Mouse (Mus musculus): ENCODE data around the gene Myl6b.
A peak's percentile ranks its signal among the peaks of the same experiment; 100 is the strongest.

Gene Myl6b

DNA sequence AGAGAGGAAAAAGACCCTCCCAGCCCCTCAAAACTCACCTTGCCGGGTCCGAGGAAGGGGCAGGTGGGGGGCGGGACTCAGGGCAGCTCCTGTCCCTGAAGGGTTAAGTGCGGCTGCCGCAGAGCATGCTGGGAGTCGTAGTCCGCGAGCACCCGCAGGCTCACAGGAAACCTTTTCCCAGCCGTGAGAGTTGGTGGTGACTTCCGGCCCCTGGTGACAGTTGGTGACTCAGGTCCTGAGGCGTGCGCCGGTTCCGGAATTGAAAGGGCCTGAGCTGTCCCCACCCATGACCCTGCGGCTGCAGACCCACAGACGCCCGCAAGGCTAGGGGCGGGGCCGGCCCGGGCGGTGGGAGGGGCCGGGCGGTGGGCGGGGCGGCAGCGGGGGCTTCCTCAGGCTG is at the start of gene Myl6b:
Gene Myl6b, minus strand, starts transcription at position 96 of the 400 bp plus-strand sequence.
- peak; percentile 97 for DNase-seq (ENCODE audit: low spot score in 2 of 2)

DNA sequence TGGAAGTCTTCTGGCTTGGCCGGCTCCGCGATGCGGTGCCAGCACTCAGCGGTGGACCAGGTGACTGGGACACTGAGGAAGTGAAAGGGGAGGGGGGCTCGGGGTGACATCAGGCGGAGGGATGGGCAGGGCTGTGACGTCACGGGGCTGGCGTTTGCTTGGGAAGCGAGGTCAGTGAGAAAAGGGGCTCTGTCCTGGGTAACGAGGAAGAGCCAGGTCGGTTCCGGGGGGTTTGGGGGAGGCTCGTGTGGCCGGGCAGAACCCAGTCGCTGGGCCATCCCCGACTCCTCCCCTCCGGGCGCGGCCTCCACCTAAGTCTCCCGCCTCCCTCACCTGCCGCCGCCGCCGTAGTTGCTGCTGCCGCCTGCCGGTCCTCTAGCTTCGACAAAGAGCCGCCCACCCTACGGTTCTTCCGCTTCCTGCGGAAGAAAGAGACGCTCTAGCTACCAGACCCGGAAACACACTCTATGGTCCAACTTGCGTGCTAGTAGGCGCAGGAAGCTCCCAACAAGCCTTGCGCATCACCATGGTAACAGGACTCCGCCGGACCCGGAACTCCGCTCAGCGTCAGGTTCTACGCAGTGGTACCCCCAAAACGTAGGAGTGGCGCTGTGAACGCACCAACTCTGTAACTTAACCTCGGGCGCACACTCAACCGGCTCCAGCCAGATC is 49.0 kb upstream of the Myl6b start, which contains the start of gene Zc3h10:
Gene Zc3h10, minus strand, starts transcription at position 414 of the 672 bp plus-strand sequence.
- peak; percentile 96 to 98 for DNase-seq (ENCODE audit: low spot score in 2 of 2)

DNA sequence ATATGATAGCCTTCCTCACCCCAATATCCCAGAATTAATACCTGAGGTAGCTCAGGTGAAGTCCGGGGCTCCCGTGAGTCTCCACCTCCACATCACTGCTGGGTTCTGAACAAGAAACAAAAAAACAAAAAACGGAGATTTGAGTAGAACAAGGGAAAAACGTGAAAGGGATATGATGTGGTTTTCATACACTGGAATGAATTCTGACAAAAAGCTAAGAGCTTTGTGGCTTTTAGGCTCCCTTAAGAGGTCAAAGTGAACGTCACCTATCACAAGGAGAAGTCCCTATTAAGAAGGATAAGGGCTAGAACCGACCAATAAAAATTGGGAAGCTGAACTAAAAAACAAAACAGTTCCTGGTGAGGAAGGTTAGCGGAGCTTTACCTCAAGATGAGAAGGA is 48.3 kb upstream of the Myl6b start:
- no peak for DNase-seq (ENCODE audit: low spot score in 2 of 2)

DNA sequence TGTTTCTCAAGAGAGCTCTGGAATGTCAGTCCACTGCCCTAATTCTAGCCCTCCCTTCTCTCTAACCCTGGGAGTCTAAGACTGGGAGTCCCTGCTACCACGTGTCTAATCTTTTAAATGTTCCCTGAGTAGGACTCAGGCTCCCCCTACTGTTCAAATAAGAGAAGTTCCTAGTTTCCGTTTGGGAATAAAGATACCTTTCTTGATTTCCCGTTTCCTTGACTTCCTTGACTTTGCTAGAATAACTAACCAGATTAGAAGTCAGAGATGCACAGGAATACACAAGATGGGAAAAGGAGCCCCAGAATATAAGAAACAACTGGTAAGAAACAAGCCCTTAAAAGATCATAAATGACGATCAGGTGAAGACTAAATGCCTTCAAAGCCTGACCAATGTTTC is 47.9 kb upstream of the Myl6b start:
- DNase-seq (ENCODE audit: low spot score in 2 of 2) = no peak

DNA sequence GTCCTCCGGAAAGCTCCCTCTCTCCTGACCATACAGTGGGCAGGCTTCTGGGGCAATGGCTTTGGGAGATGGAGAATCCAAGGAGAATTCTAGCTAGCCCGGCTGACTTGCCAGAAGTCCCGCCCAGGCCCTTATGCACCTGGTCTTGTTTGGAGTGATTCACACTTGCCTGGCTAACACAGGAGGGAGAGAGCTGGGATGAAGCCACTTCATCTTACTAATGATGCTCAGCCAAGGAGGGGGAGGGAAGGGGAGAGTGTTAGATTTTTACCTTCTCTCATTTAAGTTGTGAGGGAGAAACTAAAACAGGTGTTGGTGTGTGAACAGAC is 47.0 kb upstream of the Myl6b start:
- no peak for DNase-seq (ENCODE audit: low spot score in 2 of 2)

DNA sequence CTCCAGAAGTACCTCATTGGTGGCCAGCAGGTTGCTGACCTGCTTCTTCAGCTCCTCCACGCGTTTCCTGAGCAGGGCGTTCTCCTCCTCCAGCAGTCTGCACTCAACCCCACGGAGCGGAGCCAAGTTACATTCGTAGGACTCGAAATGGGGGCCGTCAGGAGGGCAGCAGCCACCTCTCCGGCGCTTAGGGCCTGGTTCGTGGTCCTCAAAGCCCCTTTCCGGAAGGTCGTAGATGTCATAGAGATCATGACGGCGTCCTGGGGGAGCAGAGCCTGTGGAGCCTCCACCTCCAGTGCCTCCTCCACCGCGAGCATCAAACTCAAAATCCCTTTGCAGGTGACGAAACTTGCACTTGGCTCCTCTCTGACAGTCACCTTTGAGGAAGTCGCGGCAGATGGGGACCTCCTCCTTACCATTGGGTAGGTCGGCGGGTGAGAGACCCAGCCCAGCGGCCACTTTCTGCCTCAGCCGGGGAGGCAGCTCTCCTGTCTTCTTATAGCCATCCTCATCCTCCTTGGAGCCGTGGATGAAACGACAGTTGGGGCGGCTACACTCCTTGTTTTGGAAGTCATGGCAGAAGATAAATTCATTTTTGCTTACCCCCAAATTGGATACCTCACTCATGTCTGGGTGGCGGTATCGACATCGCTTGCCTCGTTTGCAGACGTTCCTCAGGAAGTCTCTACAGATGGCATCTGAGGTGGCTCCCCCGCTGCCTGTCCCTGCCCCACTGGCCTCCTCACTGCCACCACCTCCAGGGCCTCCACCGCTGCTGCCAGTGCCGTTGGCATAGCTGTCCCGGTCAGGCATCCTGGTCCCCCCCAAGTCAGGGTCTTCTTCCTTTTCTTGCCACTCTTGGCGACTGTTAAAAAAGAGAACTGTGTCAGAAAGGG is 46.4 kb upstream of the Myl6b start:
- DNase-seq (ENCODE audit: low spot score in 2 of 2) = peak in 1 of 2 experiments; percentile 43

DNA sequence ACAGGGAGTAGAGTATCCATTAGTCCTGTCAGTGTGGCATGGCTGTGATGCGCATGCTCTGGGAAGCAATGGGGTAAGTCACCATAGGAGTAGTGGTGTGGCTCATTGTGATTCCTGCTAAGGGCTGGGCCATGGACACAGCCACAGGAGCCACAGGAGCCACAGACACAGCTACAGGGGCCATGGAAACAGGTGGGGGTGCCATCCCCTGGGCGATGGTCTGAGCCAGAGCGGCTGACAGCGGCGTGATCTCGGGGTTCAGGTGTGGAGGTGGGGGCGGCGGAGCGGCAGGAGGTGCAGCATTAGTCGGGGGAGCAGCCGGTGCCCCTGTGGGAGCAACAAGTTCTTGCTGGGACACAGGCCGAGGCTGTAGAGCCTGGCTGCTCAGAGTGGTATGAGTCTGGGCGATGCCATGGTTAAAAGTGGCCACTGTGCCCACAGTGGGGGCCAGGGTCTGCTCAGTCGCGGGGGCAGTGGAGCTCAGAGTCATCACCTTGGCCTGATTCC is 45.7 kb upstream of the Myl6b start:
- no peak for DNase-seq (ENCODE audit: low spot score in 2 of 2)

DNA sequence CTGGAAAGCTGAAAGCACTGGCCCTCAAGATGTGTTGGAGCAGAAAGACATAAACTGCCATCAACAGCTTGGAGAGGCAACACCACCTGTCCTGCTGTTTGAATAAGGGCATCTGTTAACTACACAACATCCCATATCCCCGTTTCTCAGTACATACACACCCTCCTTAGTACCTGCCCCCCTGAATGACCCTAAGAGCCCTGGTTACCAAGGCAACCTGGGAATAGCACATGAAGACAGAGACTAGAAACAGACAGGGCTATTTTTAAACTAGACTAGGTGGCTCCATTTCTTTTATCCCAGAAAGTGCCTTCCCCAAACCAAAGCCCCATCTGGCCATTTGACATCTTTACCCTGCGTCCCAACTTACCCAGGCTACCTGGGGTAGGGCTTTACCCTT is 44.6 kb upstream of the Myl6b start:
- peak in 1 of 2 experiments; percentile 54 for DNase-seq (ENCODE audit: low spot score in 2 of 2)

DNA sequence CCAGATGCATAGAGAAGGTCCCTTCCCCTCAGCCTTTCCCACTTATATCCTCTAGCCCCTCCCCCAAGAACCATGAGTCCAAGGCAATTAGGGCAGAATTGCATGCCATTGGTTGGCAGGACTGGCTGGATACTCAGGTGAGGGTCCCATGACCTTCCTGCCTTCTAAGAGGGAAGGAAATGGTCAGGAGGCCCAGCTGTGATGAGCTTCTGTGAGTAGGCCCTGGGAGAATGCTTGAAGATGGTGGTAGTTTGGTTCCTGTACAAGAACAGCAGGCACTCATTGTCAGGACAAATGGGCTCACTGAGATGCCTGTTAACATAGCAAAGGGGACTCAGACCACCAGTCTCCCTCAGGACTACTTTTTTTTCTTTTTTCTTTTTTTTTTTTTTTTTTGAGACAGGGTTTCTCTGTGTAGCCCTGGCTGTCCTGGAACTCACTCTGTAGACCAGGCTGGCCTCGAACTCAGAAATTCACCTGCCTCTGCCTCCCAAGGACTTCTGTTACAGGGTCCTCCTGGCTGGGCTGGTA is 39.9 kb upstream of the Myl6b start:
- DNase-seq (ENCODE audit: low spot score in 2 of 2) = no peak

DNA sequence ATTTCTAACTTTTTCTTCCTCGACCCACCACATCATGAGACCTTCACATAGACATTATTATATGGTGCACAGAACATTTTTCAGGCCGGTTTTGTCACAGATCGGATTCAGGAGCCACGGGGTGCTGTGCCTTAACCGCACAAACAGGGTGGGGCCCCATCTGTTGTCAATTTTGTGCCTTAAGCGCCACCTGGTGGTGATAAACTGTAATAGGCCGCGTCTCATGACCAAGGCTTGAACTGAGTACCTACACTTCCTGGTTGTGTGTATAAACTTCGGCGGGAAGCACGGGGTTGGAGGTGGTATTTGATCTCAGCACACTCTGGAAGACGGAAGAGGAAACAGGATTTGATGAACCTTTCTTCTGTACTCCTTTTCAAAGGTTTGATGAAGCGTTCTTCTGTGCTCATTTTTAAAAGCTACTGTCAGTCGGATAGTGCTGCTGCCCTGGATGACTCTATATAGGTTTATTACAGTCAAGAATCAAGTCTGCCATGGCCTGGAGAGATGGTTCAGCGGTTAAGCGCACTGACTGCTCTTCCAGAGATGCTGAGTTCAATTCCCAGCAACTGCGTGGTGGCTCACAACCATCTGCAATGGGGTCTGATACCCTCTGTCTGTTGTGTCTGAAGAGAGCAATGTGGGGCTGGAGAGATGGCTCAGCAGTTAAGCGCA is 37.9 kb upstream of the Myl6b start:
- peak; percentile 90 to 91 for DNase-seq (ENCODE audit: low spot score in 2 of 2)

DNA sequence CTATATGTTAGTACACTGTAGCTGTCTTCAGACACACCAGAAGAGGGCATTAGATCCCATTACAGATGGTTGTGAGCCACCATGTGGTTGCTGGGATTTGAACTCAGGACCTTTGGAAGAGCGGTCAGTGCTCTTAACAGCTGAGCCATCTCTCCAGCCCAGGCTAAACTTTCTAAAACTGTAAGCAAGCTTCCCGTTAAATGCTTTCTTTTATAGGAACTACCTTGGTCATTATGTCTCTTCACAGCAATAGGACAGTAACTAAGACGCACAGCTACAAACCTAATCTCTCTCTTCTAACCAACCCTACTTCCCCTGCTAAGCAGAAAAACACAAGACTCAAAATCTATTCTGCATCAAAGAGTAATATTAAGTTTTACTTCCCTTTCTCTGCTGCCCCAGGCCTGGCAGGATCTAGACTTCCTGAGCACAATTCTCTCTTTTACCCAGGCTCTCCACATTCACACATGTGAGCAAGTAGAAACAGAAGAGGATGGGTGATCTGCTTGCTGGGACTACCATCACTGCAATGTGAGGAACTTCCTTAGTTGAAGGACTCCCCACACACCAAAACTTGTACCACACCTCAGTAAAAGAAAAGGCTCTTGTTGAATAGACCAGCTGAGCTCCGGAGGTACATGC is 37.3 kb upstream of the Myl6b start:
- DNase-seq (ENCODE audit: low spot score in 2 of 2) = no peak

DNA sequence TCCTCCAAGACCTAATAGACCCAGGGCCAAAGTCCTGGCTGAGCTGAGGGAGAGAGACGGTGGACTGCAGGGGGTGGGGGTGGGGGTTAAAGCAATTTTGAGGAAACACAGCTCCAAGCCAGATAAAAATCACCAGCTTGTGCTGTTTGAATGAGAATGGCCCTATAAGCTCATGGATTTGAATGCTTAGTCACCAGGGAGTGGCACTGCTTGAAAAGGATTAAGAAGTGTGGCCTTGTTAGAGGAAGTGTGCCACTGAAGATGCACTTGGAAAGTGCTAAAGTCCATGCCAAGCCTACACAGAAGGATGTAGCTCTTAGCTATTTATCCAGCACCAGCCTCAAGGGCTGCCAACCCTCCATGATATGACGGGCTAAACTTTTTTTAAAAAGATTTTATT is 36.7 kb upstream of the Myl6b start:
- no peak for DNase-seq (ENCODE audit: low spot score in 2 of 2)

DNA sequence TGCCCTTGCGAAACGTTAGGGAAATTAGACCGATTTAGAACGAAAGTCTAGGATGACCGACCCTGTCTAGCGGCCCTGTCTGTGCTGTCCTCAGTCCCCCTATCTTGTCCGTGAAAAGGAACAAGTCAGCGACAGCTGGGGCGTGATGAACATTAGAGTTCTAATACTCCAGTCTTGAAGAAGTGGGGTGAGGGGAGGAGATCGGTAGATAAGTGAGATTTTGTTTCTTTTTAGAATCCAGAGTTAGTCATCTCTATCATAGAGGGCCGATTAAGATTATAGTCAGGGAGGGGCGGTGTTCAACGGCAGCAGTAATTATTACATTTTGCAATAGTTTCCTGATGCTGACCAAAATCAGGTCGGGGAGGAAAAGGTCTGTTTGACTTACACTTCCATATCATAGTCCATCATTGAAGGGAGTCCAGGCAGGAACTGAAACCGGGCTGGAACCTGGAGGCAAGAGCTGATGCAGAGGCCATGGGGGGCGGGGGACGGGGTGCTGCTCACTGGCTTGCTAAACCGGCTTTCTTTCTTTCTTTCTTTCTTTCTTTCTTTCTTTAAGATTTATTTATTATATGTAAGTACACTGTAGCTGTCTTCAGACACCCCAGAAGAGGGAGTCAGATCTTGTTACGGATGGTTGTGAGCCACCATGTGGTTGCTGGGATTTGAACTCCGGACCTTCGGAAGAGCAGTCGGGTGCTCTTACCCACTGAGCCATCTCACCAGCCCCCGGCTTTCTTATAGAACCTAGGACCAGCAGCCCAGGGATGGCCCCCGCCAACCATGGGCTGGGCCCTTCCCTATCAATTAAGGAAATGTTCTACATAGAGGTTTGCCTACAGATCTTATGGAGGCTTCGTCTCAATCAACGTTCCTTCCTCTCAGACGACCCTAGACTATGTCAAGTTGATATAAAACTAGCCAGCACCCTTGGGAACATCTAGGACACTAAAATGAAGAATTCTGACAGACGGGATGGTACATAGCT is 28.2 kb upstream of the Myl6b start:
- no peak for DNase-seq (ENCODE audit: low spot score in 2 of 2)

DNA sequence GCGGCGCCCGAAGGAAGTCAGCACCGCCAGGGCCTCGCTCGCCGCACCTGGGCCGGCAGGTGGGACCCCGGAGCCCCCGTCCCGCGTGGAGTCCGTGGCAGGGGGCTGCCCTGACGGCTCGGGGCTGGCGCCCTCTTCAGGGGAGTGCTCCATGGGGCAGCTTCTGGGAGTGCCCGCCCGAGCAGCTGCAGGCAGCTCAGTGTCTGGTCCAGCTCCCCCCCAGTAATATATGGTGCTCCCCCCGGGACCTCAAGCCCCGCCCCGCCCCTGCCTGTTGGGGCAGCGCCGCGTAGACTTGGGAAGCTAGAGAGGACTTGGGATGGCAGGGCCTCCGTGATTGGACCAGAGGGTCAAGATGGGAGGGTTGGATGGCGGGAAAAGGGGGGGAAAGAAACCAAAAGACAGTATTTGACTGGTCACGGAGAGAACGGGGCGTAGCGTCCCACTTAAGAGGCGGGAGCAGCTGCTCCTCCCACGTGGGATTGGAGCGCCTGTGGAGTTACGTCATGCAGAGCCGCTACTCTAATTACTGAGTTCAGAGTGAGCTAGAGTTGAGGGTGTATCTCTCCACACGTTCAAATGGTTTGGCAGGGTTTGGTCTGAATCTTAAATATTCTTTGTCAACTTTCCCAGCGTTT is 27.3 kb upstream of the Myl6b start, which contains the start of gene Esyt1:
Gene Esyt1, minus strand, starts transcription at position 201 of the 638 bp plus-strand sequence.
- DNase-seq (ENCODE audit: low spot score in 2 of 2) = peak; percentile 95 to 97

DNA sequence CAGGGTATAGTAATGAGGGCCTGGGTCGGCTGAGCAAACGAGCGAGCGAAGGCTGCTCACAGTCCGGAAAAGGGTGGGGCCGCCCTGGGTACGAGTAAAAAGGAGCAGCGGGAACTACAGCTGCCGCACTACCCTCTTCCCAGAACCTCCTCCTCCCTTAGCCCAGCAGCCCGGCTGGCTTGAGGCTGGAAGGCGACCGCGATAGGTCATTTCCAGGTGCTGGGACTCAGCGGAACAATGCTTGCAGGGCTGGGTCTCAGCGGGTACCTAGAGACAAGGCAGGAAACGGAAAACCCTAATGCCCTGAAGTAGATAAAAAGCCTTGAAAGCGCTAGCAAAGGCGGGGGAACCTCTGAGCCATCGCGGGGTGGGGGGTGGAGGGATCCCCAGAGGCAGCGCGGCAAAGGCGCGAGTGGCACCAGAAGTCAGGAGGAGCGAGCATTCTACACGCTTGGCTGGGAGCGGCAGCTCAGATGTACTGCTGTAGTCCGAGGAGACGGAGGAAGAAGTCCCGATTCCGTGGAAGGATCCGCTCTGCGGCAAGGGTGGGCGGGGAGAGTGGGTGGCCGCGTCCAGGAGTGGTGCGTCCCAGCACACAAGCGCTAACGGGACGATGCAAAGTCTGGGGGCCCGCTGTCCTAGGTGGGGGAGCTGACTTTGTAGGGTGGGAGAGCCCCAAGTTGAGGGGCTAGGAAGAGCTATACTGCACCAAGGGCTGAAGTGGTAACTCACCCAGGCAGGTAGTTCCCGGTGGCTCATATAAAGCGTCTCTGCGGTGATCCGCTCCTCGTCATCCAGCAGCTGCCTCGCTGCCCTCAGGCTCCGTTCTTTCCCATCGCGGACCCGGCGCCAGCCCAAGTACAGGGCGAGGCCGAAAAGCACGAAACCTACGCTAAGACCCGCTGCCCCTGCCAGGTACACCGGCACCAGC is 26.5 kb upstream of the Myl6b start:
- DNase-seq (ENCODE audit: low spot score in 2 of 2) = peak; percentile 57 to 64

DNA sequence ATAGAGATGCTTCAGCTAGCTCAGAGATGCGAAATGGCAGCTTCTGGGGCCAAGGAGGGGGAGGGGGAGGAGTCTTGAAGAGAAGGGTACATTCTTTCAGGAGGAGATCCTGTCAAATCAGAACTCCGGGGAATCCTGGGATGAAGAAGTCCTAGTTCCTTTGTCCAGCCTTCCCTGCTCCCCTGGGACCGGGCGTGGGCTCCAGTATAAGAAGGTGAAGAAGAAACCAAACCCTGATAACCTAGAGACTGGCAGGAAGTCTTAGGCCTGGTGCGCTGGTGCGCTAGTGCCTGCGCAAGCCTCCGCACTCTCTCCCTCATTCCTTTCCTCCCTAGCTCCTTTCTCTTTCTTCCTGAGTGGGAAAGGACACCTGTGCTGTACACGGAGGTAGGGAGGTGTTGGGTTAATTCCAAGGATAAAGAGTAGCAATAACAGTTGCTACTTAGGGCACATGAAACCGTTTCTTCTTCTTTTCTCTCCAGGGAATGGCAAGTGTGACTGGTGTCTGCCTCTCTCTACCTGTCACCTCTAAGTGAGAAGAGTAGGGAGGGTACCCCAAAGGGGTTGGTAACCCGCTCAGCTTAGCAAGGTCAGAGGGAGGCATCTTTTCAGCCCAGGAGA is 25.7 kb upstream of the Myl6b start:
- no peak for DNase-seq (ENCODE audit: low spot score in 2 of 2)

DNA sequence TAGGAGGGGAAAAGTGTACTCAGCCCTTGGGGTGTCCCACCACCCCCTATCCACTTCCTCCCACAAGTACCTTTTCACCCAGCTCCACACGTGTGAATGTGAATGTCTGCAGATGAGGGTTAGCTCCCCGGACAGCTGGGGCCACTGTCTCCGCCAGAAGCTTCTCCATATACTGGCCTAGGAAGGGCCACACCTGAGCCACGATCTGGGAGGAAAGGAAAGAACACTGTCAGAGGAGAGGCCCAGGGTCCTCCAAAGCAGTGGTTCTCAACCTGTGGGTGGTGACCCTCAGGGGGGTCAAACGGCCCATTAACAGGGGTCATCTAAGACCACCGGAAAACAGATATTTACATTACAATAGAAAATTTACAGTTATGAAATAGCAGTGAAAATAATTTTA is 23.9 kb upstream of the Myl6b start:
- DNase-seq (ENCODE audit: low spot score in 2 of 2) = no peak

DNA sequence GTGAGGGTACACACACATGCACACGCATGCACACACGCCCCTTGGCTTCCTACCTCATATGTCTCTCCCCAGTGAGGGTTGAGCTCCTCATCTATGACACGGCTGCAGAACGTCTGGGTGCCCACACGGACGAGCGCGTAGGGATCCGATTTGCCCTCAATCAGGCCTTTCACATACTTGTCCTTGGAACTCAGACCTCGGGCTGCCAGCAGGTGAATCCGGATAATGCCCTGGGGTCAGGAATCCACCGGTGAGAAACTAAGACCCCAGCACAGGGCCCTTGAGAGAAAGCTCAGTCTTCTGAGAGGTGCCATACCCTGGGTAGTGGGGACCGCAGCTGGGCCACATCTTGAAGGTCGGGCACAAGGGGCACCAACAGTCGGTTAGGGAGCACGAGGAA is 22.1 kb upstream of the Myl6b start:
- no peak for DNase-seq (ENCODE audit: low spot score in 2 of 2)

All from right cerebral cortex, postnatal 10 days (tissue).